Comparison of ENCODE assay signal across 11 mouse cellular contexts in the genomic region with DNA sequence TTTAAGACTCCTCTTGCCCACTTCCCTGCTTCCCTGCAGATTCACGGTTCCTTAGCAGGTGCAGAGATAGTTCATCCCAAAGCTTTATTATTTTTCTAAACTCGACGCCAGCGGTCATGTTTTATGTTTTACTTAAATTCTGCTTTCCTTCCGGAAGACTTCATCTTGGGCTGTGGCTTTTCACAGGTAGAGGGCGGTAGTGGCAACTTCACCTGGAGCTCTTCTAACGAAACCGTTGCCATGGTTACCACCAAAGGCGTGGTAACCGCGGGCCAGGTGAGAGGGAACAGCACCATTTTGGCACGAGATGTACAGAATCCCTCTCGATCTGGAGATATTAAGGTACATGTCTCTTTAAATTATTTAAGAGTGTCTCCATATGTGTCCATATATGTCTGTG. TPM values are rescaled to one million over a fixed set of nuclear protein-coding genes. Genes with fewer than 3 reads are reported as not detected.
DNase-seq lines count a peak whose midpoint lies in the region; ATAC-seq and TF ChIP-seq lines count a peak whose summit lies in the region.
"Had no signal": no experiment of that assay in that cellular context is flagged by ENCODE, and none has a peak within 500 bp of the region (broad histone marks: within the 10 kb centered on the region; RNA-seq: fewer than 3 reads in every experiment).

No protein-coding gene starts in this region.

- no peaks in the 10 kb centered on the region for H3K36me3 ChIP-seq in kidney, postnatal 0 days (ENCODE audit: insufficient read depth, low read length)
- no peaks in the 10 kb centered on the region for H3K36me3 ChIP-seq in kidney, embryonic 15.5 days
- H3K36me3 ChIP-seq in E14TG2a.4 (ENCODE audit: insufficient read depth, low read length): no peaks in the 10 kb centered on the region
- no peaks in the 10 kb centered on the region for H3K36me3 ChIP-seq in lung, embryonic 14.5 days (ENCODE audit: insufficient read depth)
- H3K36me3 ChIP-seq: hindbrain, embryonic 12.5 days; liver, embryonic 13.5 days had no signal

- no peak overlapping the region for H3K4me3 ChIP-seq in kidney, postnatal 0 days (replicated peaks; ENCODE audit: low read depth, low read length)
- H3K4me3 ChIP-seq in kidney, embryonic 15.5 days (replicated peaks): no peak overlapping the region
- H3K4me3 ChIP-seq in E14TG2a.4 (replicated peaks; ENCODE audit: low read length): no peak overlapping the region
- no peak overlapping the region for H3K4me3 ChIP-seq in lung, embryonic 14.5 days (ENCODE audit: low read depth, low read length)
- H3K4me3 ChIP-seq: hindbrain, embryonic 12.5 days; liver, embryonic 13.5 days had no signal

- no peak overlapping the region for H3K9ac ChIP-seq in kidney, postnatal 0 days (ENCODE audit: low read depth, low read length)
- H3K9ac ChIP-seq in kidney, embryonic 15.5 days: no peak overlapping the region
- H3K9ac ChIP-seq in lung, embryonic 14.5 days: no peak overlapping the region
- H3K9ac ChIP-seq: hindbrain, embryonic 12.5 days; liver, embryonic 13.5 days had no signal

- TF ChIP-seq CTCF in kidney, postnatal 0 days (IDR thresholded peaks at IDR 0.05; ENCODE audit: low read depth): peak; percentile 53; the same call in 1 of the 2 replicates
- peak; percentile 64 for TF ChIP-seq CTCF in E14TG2a.4 (conservative IDR thresholded peaks at IDR 0.05; ENCODE audit: low read length)
- TF ChIP-seq CTCF in lung, embryonic 14.5 days (IDR thresholded peaks at IDR 0.05; ENCODE audit: low read depth): peak; percentile 36; the same call in 1 of the 2 replicates

- no peak overlapping the region for H3K27ac ChIP-seq in kidney, postnatal 0 days
- no peak overlapping the region for H3K27ac ChIP-seq in kidney, embryonic 15.5 days
- no peak overlapping the region for H3K27ac ChIP-seq in lung, embryonic 14.5 days (ENCODE audit: low read depth)
- H3K27ac ChIP-seq: hindbrain, embryonic 12.5 days; liver, embryonic 13.5 days had no signal

- H3K9me3 ChIP-seq in kidney, postnatal 0 days (replicated peaks; ENCODE audit: low read length): no peaks in the 10 kb centered on the region
- no peaks in the 10 kb centered on the region for H3K9me3 ChIP-seq in kidney, embryonic 15.5 days (replicated peaks)
- no peaks in the 10 kb centered on the region for H3K9me3 ChIP-seq in E14TG2a.4 (ENCODE audit: low read length)
- H3K9me3 ChIP-seq in lung, embryonic 14.5 days (ENCODE audit: low read depth, low read length): no peaks in the 10 kb centered on the region
- H3K9me3 ChIP-seq: hindbrain, embryonic 12.5 days; liver, embryonic 13.5 days had no signal

- no peaks in the 10 kb centered on the region for H3K4me1 ChIP-seq in kidney, postnatal 0 days (replicated peaks; ENCODE audit: insufficient read depth, low read length)
- peaks cover 13% of the 10 kb centered on the region for H3K4me1 ChIP-seq in kidney, embryonic 15.5 days
- H3K4me1 ChIP-seq in E14TG2a.4 (replicated peaks; ENCODE audit: low read depth, low read length): 0 out of 2 replicates have a peak, but pooled peaks cover 16% of the 10 kb centered on the region
- no peaks in the 10 kb centered on the region for H3K4me1 ChIP-seq in lung, embryonic 14.5 days (ENCODE audit: insufficient read depth)
- H3K4me1 ChIP-seq: hindbrain, embryonic 12.5 days had no signal

- DNase-seq in kidney, postnatal 0 days (ENCODE audit: low spot score): no peak
- DNase-seq in ZHBTc4 (ENCODE audit: low read depth, low spot score): peak; percentile 87
- DNase-seq in lung, embryonic 14.5 days: peak; percentile 68
- DNase-seq in heart, adult 11 months: no peak
- DNase-seq in frontal cortex, postnatal 14 days (ENCODE audit: low spot score in 2 of 2): no peak
- no peak for DNase-seq in natural killer cell, adult 2 months (ENCODE audit: low spot score in 2 of 2)
- DNase-seq: cerebellum, postnatal 36 days; liver, embryonic 13.5 days had no signal

- WGBS in kidney, postnatal 0 days: 49% methylated on average over 13 of the region's 13 CpGs
- WGBS in kidney, embryonic 15.5 days: 39% methylated on average over 13 of the region's 13 CpGs
- 29% methylated on average over 13 of the region's 13 CpGs for WGBS in lung, embryonic 14.5 days

- no peaks in the 10 kb centered on the region for H3K27me3 ChIP-seq in kidney, postnatal 0 days (ENCODE audit: insufficient read depth, low read length)
- no peaks in the 10 kb centered on the region for H3K27me3 ChIP-seq in kidney, embryonic 15.5 days
- H3K27me3 ChIP-seq in E14TG2a.4 (ENCODE audit: insufficient read depth, low read length): no peaks in the 10 kb centered on the region
- H3K27me3 ChIP-seq in lung, embryonic 14.5 days (ENCODE audit: insufficient read depth, low read length): no peaks in the 10 kb centered on the region
- H3K27me3 ChIP-seq: hindbrain, embryonic 12.5 days; liver, embryonic 13.5 days had no signal

- no peak overlapping the region for H3K4me2 ChIP-seq in kidney, postnatal 0 days (ENCODE audit: low read length)
- H3K4me2 ChIP-seq in kidney, embryonic 15.5 days: no peak overlapping the region
- no peak overlapping the region for H3K4me2 ChIP-seq in lung, embryonic 14.5 days
- H3K4me2 ChIP-seq: hindbrain, embryonic 12.5 days; liver, embryonic 13.5 days had no signal

- ATAC-seq in kidney, postnatal 0 days (replicated peaks; ENCODE audit: low FRiP score, low read depth): no peak
- ATAC-seq in kidney, embryonic 15.5 days (replicated peaks; ENCODE audit: low FRiP score): no peak
- no peak for ATAC-seq in lung, embryonic 14.5 days (ENCODE audit: insufficient read depth)

RNA-seq across cellular contexts. Expression of gene Nup210l, which starts 32.7 kb away (rescaled TPM):
- 0.08 and 0.12 TPM in 2 replicates for polyA plus RNA-seq in kidney, postnatal 0 days (2015; fragmentation: Nextera tagmentation; extraction: Ambion mirVana)
- 0.40 and 0.45 TPM in 2 replicates for polyA plus RNA-seq in kidney, embryonic 15.5 days (2015; fragmentation: Nextera tagmentation; extraction: Ambion mirVana)
- polyA plus RNA-seq in lung, embryonic 14.5 days (2014; fragmentation: Nextera tagmentation; extraction: Ambion mirVana): 0.39 and 0.58 TPM in 2 replicates

Comparison
In these comparisons a context has a peak if more than half of its experiments do, and no peak if none do; other contexts are left out.
1. DNase-seq: peak in ZHBTc4 (single experiment) and lung, embryonic 14.5 days (single experiment); none in kidney, postnatal 0 days (single experiment), heart, adult 11 months (single experiment), frontal cortex, postnatal 14 days (0 of 2) and natural killer cell, adult 2 months (0 of 2).
2. Peak in every context shown above with its lines, with median percentiles within 50 percentile points of each other: CTCF ChIP-seq.